Mouse (Mus musculus): ENCODE results near the gene 1700034J05Rik. TPM values are rescaled to one million over a fixed set of nuclear protein-coding genes. Genes with fewer than 3 reads are reported as not detected.
A peak's percentile ranks its signal among the peaks of the same experiment; 100 is the strongest.

The 1700034J05Rik gene
- polyA plus RNA-seq, 1 experiment, result not detected

DNA sequence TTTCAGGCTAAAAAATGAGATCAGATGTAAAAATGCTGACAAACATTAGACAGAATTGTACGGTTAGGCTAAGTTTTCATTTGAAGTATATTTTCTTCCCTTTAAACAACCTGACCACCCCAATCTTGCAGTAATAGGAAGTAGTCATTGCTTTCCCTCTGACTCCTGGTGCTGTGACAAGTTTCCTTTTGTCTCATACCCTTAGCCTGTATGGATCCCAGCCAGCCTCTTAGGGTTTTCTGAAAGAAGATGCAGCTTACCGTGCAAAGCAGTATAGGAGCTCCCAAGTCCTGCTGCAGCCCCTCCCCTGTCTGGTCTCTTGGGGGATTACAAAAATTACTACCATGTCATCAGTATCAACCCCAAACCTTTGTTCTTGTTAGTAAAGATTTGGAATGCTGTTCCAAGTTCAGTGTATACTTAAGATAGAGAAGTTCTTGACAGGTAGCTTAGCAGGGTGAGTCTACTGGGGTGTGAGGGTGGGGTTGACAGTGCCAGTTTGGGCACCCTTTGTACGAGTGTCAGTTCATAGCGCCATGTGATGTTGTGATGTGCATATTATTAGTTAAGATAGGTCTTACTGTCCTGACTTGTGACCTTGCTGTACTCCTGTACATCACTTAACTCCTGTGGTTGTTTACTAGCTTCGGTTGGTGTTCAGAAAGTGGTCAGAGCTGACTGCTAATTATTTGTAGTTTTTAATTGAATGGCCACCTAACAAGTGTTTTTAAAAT lies 47.0 kb downstream of the 1700034J05Rik start:
- no peaks in the 10 kb centered on the region for H3K27me3 ChIP-seq (ENCODE audit: control insufficient read depth, insufficient read depth, low read length, poor library complexity, severe bottlenecking)
- H3K36me3 ChIP-seq (ENCODE audit: control insufficient read depth, insufficient read depth, low read length, poor library complexity, severe bottlenecking), result no peaks in the 10 kb centered on the region
- H3K4me3 ChIP-seq (ENCODE audit: low read depth, low read length), result no peak overlapping the region
- no peak overlapping the region for H3K9ac ChIP-seq (ENCODE audit: low read depth, poor library complexity, severe bottlenecking)
- no peak for TF ChIP-seq EP300 (IDR thresholded peaks at IDR 0.05; ENCODE audit: insufficient read depth, low read depth, low read length)
- TF ChIP-seq POLR2A (IDR thresholded peaks at IDR 0.05; ENCODE audit: insufficient read depth, low read length), result no peak
- TF ChIP-seq CTCF (IDR thresholded peaks at IDR 0.05; ENCODE audit: low read depth, low read length), result no peak
- no peaks in the 10 kb centered on the region for H3K9me3 ChIP-seq (replicated peaks; ENCODE audit: control insufficient read depth, insufficient read depth, low read length, poor library complexity, severe bottlenecking)
- peaks cover 2% of the 10 kb centered on the region for H3K4me1 ChIP-seq (ENCODE audit: control insufficient read depth, insufficient read depth, low read length)
- H3K27ac ChIP-seq (ENCODE audit: insufficient read depth, low read length), result no peak overlapping the region

- no peaks in the 10 kb centered on the region for H3K36me3 ChIP-seq (ENCODE audit: control insufficient read depth, insufficient read depth, low read length, poor library complexity, severe bottlenecking)
- no peak for TF ChIP-seq CTCF (IDR thresholded peaks at IDR 0.05; ENCODE audit: low read depth, low read length)
- no peak for TF ChIP-seq EP300 (IDR thresholded peaks at IDR 0.05; ENCODE audit: insufficient read depth, low read depth, low read length)
- TF ChIP-seq POLR2A (IDR thresholded peaks at IDR 0.05; ENCODE audit: insufficient read depth, low read length), result no peak
- no peaks in the 10 kb centered on the region for H3K4me1 ChIP-seq (ENCODE audit: control insufficient read depth, insufficient read depth, low read length)
- no peaks in the 10 kb centered on the region for H3K27me3 ChIP-seq (ENCODE audit: control insufficient read depth, insufficient read depth, low read length, poor library complexity, severe bottlenecking)
- no peak overlapping the region for H3K9ac ChIP-seq (ENCODE audit: low read depth, poor library complexity, severe bottlenecking)
- no peak overlapping the region for H3K27ac ChIP-seq (ENCODE audit: insufficient read depth, low read length)
- H3K4me3 ChIP-seq (ENCODE audit: low read depth, low read length), result no peak overlapping the region
- no peaks in the 10 kb centered on the region for H3K9me3 ChIP-seq (replicated peaks; ENCODE audit: control insufficient read depth, insufficient read depth, low read length, poor library complexity, severe bottlenecking)
These were observed 48.0 kb downstream of the 1700034J05Rik start for GRCm38 (mm10) chr6:146906000-146906786.

- H3K4me1 ChIP-seq (ENCODE audit: control insufficient read depth, insufficient read depth, low read length), result no peaks in the 10 kb centered on the region
- no peaks in the 10 kb centered on the region for H3K36me3 ChIP-seq (ENCODE audit: control insufficient read depth, insufficient read depth, low read length, poor library complexity, severe bottlenecking)
- H3K27me3 ChIP-seq (ENCODE audit: control insufficient read depth, insufficient read depth, low read length, poor library complexity, severe bottlenecking), result no peaks in the 10 kb centered on the region
- H3K27ac ChIP-seq (ENCODE audit: insufficient read depth, low read length), result no peak overlapping the region
- no peak overlapping the region for H3K9ac ChIP-seq (ENCODE audit: low read depth, poor library complexity, severe bottlenecking)
- TF ChIP-seq EP300 (IDR thresholded peaks at IDR 0.05; ENCODE audit: insufficient read depth, low read depth, low read length) (no peak), POLR2A (IDR thresholded peaks at IDR 0.05; ENCODE audit: insufficient read depth, low read length) (no peak), CTCF (IDR thresholded peaks at IDR 0.05; ENCODE audit: low read depth, low read length) (no peak)
- no peaks in the 10 kb centered on the region for H3K9me3 ChIP-seq (replicated peaks; ENCODE audit: control insufficient read depth, insufficient read depth, low read length, poor library complexity, severe bottlenecking)
- H3K4me3 ChIP-seq (ENCODE audit: low read depth, low read length), result no peak overlapping the region
These were observed 49.5 kb downstream of the 1700034J05Rik start for GRCm38 (mm10) chr6:146904707-146905106.

GRCm38 (mm10) chr6:146903632-146904031 lies 50.6 kb downstream of the 1700034J05Rik start:
- no peak overlapping the region for H3K9ac ChIP-seq (ENCODE audit: low read depth, poor library complexity, severe bottlenecking)
- H3K9me3 ChIP-seq (replicated peaks; ENCODE audit: control insufficient read depth, insufficient read depth, low read length, poor library complexity, severe bottlenecking), result no peaks in the 10 kb centered on the region
- H3K4me3 ChIP-seq (ENCODE audit: low read depth, low read length), result no peak overlapping the region
- TF ChIP-seq CTCF (IDR thresholded peaks at IDR 0.05; ENCODE audit: low read depth, low read length) (no peak), POLR2A (IDR thresholded peaks at IDR 0.05; ENCODE audit: insufficient read depth, low read length) (no peak), EP300 (IDR thresholded peaks at IDR 0.05; ENCODE audit: insufficient read depth, low read depth, low read length) (no peak)
- H3K27ac ChIP-seq (ENCODE audit: insufficient read depth, low read length), result no peak overlapping the region
- no peaks in the 10 kb centered on the region for H3K36me3 ChIP-seq (ENCODE audit: control insufficient read depth, insufficient read depth, low read length, poor library complexity, severe bottlenecking)
- H3K27me3 ChIP-seq (ENCODE audit: control insufficient read depth, insufficient read depth, low read length, poor library complexity, severe bottlenecking), result no peaks in the 10 kb centered on the region
- no peaks in the 10 kb centered on the region for H3K4me1 ChIP-seq (ENCODE audit: control insufficient read depth, insufficient read depth, low read length)

DNA sequence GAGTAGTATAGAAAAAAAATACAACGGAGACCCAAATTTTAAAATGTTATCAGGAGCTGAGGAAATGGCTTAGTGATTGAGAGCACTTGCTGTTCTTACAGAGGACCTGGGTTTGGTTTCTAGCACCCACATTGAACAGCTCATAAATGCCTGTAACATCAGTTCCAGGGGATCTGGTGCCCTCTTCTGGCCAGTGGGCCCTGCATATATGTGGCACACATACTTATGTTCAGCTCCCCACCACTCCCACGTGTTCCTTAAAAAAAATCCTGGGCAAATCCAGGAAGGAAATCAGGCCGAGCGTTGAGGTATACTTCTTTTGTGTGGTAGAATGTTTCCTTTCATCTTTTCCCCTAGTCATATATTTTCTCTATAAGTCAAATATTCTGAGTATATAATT lies 52.3 kb downstream of the 1700034J05Rik start:
- H3K4me1 ChIP-seq (ENCODE audit: control insufficient read depth, insufficient read depth, low read length), result no peaks in the 10 kb centered on the region
- no peaks in the 10 kb centered on the region for H3K9me3 ChIP-seq (replicated peaks; ENCODE audit: control insufficient read depth, insufficient read depth, low read length, poor library complexity, severe bottlenecking)
- no peaks in the 10 kb centered on the region for H3K36me3 ChIP-seq (ENCODE audit: control insufficient read depth, insufficient read depth, low read length, poor library complexity, severe bottlenecking)
- no peak overlapping the region for H3K27ac ChIP-seq (ENCODE audit: insufficient read depth, low read length)
- no peaks in the 10 kb centered on the region for H3K27me3 ChIP-seq (ENCODE audit: control insufficient read depth, insufficient read depth, low read length, poor library complexity, severe bottlenecking)
- no peak overlapping the region for H3K4me3 ChIP-seq (ENCODE audit: low read depth, low read length)
- H3K9ac ChIP-seq (ENCODE audit: low read depth, poor library complexity, severe bottlenecking), result no peak overlapping the region
- TF ChIP-seq POLR2A (IDR thresholded peaks at IDR 0.05; ENCODE audit: insufficient read depth, low read length), result no peak
- no peak for TF ChIP-seq EP300 (IDR thresholded peaks at IDR 0.05; ENCODE audit: insufficient read depth, low read depth, low read length)
- peak; percentile 10 for TF ChIP-seq CTCF (IDR thresholded peaks at IDR 0.05; ENCODE audit: low read depth, low read length)

Other genes starting within 250 kb of the 1700034J05Rik start
- gene Stk38l, start 229.4 kb downstream of the 1700034J05Rik start, polyA plus RNA-seq (2011; ENCODE audit: insufficient read depth, insufficient read length, low read depth, missing spikeins), result 19.7 and 20.3 TPM in 2 replicates
- gene Arntl2, start 158.4 kb downstream of the 1700034J05Rik start, polyA plus RNA-seq (2011; ENCODE audit: insufficient read depth, insufficient read length, low read depth, missing spikeins), result 18.6 and 19.5 TPM in 2 replicates
- gene Smco2, start 104.3 kb downstream of the 1700034J05Rik start, polyA plus RNA-seq (2011; ENCODE audit: insufficient read depth, insufficient read length, low read depth, missing spikeins), result not detected in 2 replicates
- 66.1 and 66.6 TPM in 2 replicates for gene Ppfibp1, start 65.9 kb downstream of the 1700034J05Rik start, polyA plus RNA-seq (2011; ENCODE audit: insufficient read depth, insufficient read length, low read depth, missing spikeins)
- 0.53 and 0.72 TPM in 2 replicates for gene Rep15, start 78.2 kb upstream of the 1700034J05Rik start, polyA plus RNA-seq (2011; ENCODE audit: insufficient read depth, insufficient read length, low read depth, missing spikeins)
- gene Mrps35, start 88.3 kb upstream of the 1700034J05Rik start, polyA plus RNA-seq (2011; ENCODE audit: insufficient read depth, insufficient read length, low read depth, missing spikeins), result 87.6 and 102 TPM in 2 replicates
- gene Mansc4, start 132.6 kb upstream of the 1700034J05Rik start, polyA plus RNA-seq (2011; ENCODE audit: insufficient read depth, insufficient read length, low read depth, missing spikeins), result not detected in 2 replicates
- 18.9 and 22.7 TPM in 2 replicates for gene Klhl42, start 137.0 kb upstream of the 1700034J05Rik start, polyA plus RNA-seq (2011; ENCODE audit: insufficient read depth, insufficient read length, low read depth, missing spikeins)